Mouse (Mus musculus): ENCODE results near the gene Fus.

Fus gene

GRCm38 (mm10) chr7:127942097-127942496 is 25.2 kb upstream of the Fus start:
- in situ Hi-C loops (cut with MboI; ENCODE audit: unreplicated experiment in 2 of 2): loop anchor here (5.0 to 10.0 kb wide), 4 partner anchors 137 to 577 kb away; partner anchors contain the start of gene Hsd3b7 (in 1 of the 2)

- in situ Hi-C loops (cut with MboI; ENCODE audit: unreplicated experiment in 2 of 2): loop anchor here (5.0 to 10.0 kb wide), 4 partner anchors 140 to 580 kb away; partner anchors contain the start of gene Hsd3b7 (in 1 of the 2)
Measured at GRCm38 (mm10) chr7:127944614-127945013, 22.6 kb upstream of the Fus start.

GRCm38 (mm10) chr7:127946470-127947023 is 20.7 kb upstream of the Fus start, which contains the start of gene Prss36:
Prss36 (minus strand) TSS chr7:127946725.
- in situ Hi-C loops (cut with MboI; ENCODE audit: unreplicated experiment in 2 of 2): loop anchor here (10.0 kb wide), 3 partner anchors 142 to 582 kb away; partner anchors contain the start of gene Hsd3b7 (in 1 of the 2)

GRCm38 (mm10) chr7:127952864-127953581 is 14.2 kb upstream of the Fus start:
- in situ Hi-C loops (cut with MboI; ENCODE audit: unreplicated experiment in 2 of 2): no loop called here

- in situ Hi-C loops (cut with MboI; ENCODE audit: unreplicated experiment in 2 of 2): no loop called here
Measured at GRCm38 (mm10) chr7:127959364-127959763, 7.9 kb upstream of the Fus start.

- in situ Hi-C loops (cut with MboI; ENCODE audit: unreplicated experiment in 2 of 2): no loop called here
Measured at GRCm38 (mm10) chr7:127966371-127966918, 812 bp upstream of the Fus start.

- in situ Hi-C loops (cut with MboI; ENCODE audit: unreplicated experiment in 2 of 2): no loop called here
Measured at GRCm38 (mm10) chr7:127967922-127968828, 918 bp downstream of the Fus start.

- in situ Hi-C loops (cut with MboI; ENCODE audit: unreplicated experiment in 2 of 2): no loop called here
Measured at GRCm38 (mm10) chr7:127974413-127974930, 7.2 kb downstream of the Fus start.

- in situ Hi-C loops (cut with MboI; ENCODE audit: unreplicated experiment in 2 of 2): loop anchor here in 1 of 2 experiments (25.0 kb wide), 2 partner anchors 358 to 733 kb away; no protein-coding TSS in a partner anchor
Measured at GRCm38 (mm10) chr7:127978856-127979255, 11.6 kb downstream of the Fus start.

GRCm38 (mm10) chr7:127980606-127981005 is 13.3 kb downstream of the Fus start:
- in situ Hi-C loops (cut with MboI; ENCODE audit: unreplicated experiment in 2 of 2): loop anchor here in 1 of 2 experiments (5.0 to 25.0 kb wide), 3 partner anchors 227 to 732 kb away; partner anchors contain the start of gene Cox6a2

GRCm38 (mm10) chr7:127988904-127989303 is 21.6 kb downstream of the Fus start:
- in situ Hi-C loops (cut with MboI; ENCODE audit: unreplicated experiment in 2 of 2): loop anchor here (5.0 to 25.0 kb wide), 3 partner anchors 218 to 723 kb away; partner anchors contain the start of gene Cox6a2 (in 1 of the 2)

- in situ Hi-C loops (cut with MboI; ENCODE audit: unreplicated experiment in 2 of 2): loop anchor here (5.0 to 25.0 kb wide), 4 partner anchors 103 to 720 kb away; no protein-coding TSS in a partner anchor
Measured at GRCm38 (mm10) chr7:127991643-127992487, 24.6 kb downstream of the Fus start.

- in situ Hi-C loops (cut with MboI; ENCODE audit: unreplicated experiment in 2 of 2): loop anchor here (5.0 to 25.0 kb wide), 4 partner anchors 102 to 720 kb away; no protein-coding TSS in a partner anchor
Measured at GRCm38 (mm10) chr7:127992488-127993340, 25.5 kb downstream of the Fus start.

GRCm38 (mm10) chr7:127993341-127993977 is 26.2 kb downstream of the Fus start, which contains the start of gene Pycard:
Pycard (minus strand) TSS chr7:127993867.
- in situ Hi-C loops (cut with MboI; ENCODE audit: unreplicated experiment in 2 of 2): loop anchor here (5.0 to 25.0 kb wide), 4 partner anchors 101 to 719 kb away; no protein-coding TSS in a partner anchor

GRCm38 (mm10) chr7:127999436-127999835 is 32.2 kb downstream of the Fus start:
- in situ Hi-C loops (cut with MboI; ENCODE audit: unreplicated experiment in 2 of 2): loop anchor here (10.0 to 25.0 kb wide), 3 partner anchors 95 to 713 kb away; no protein-coding TSS in a partner anchor

GRCm38 (mm10) chr7:128000068-128000950 is 33.1 kb downstream of the Fus start:
- in situ Hi-C loops (cut with MboI; ENCODE audit: unreplicated experiment in 2 of 2): loop anchor here in 1 of 2 experiments (25.0 kb wide), 1 partner anchor 712 kb away; no protein-coding TSS in a partner anchor

All from v-Abl transformed pro-B cells (cell line).